Mouse (Mus musculus) embryonic facial prominence, embryonic 10.5 days (tissue): Measurements from ENCODE around the gene Gm6525. TPM values are rescaled to one million over a fixed set of nuclear protein-coding genes. Genes with fewer than 3 reads are reported as not detected.

Experiments
- DNase-seq: peaks from one replicate; pipeline ENCODE4 v3.0.0-alpha.2; 2017; ENCODE audit warnings: low spot score
- H3K27ac ChIP-seq: fragments of 300-500 bp; sonication (generic); replicated peaks from 2 replicates; pipeline ENCODE4 v1.5.1; 2016; ENCODE audit warnings: mild to moderate bottlenecking
- H3K27me3 ChIP-seq: fragments of 300-500 bp; sonication (generic); replicated peaks from 2 replicates; pipeline ENCODE4 v1.6.1; 2016; ENCODE audit warnings: low read depth, mild to moderate bottlenecking; ENCODE audit not compliant: poor library complexity, severe bottlenecking
- H3K36me3 ChIP-seq: fragments of 300-500 bp; sonication (generic); replicated peaks from 2 replicates; pipeline ENCODE4 v1.6.1; 2016; ENCODE audit warnings: mild to moderate bottlenecking, moderate library complexity
- H3K4me1 ChIP-seq: fragments of 300-500 bp; sonication (generic); 2 replicates; pipeline ENCODE4 v1.6.1; 2016
- H3K4me3 ChIP-seq: fragments of 300-500 bp; sonication (generic); 2 replicates; pipeline ENCODE4 v1.5.1; 2016; ENCODE audit warnings: mild to moderate bottlenecking, moderate library complexity
- H3K9me3 ChIP-seq: fragments of 300-500 bp; sonication (generic); 2 replicates; pipeline ENCODE4 v1.6.1; 2016; ENCODE audit warnings: mild to moderate bottlenecking
- WGBS: fragments of 180-500 bp; shearing (Covaris S2); methylation state at CpG from one replicate; pipeline ENCODE4 v1.1.7; 2016; 5-methylcytosine and 5-hydroxymethylcytosine counted together
- polyA plus RNA-seq: library from polyadenylated mRNA; unstranded; fragments of >200 nt; fragmentation: Nextera tagmentation; extraction: Ambion mirVana; gene quantifications from 2 replicates; pipeline ENCODE4 v1.2.1, GENCODE M21; 2016

Gene Gm6525
- polyA plus RNA-seq, 1 experiment from 2014 or later: 0.91 TPM

GRCm38 (mm10) chr3:84205650-84206049 lies 31.7 kb downstream of the Gm6525 start:
- H3K4me1 ChIP-seq: peaks cover 4% of the 10 kb centered on the region; the same call in 1 of the 2 replicates
- no peak overlapping the region for H3K27ac ChIP-seq
- H3K9me3 ChIP-seq: no peaks in the 10 kb centered on the region
- no peak for DNase-seq
- no peaks in the 10 kb centered on the region for H3K27me3 ChIP-seq
- no peak overlapping the region for H3K4me3 ChIP-seq
- WGBS: 85% methylated on average over 6 of the region's 6 CpGs
- peaks cover 66% of the 10 kb centered on the region for H3K36me3 ChIP-seq

DNA sequence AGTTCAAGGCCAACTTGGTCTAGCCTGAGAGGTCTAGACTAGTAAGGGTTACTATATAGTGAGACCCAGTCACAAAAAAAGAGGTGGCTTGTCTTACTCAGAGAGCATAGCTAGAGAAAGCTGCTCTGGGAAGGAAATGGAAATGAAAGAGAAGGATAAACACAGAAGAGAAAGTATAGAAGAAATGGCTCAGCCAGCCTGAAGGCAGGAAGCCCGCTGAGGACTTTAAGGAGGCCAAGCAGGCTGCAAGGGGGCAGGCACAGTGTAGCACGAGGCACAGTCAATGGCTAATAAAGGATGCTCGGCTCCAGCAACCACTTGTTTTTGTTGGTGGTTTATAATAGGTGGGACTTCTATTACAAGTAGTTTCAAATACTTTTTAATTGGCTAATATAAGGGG lies 32.2 kb downstream of the Gm6525 start:
- DNase-seq: no peak
- H3K9me3 ChIP-seq: no peaks in the 10 kb centered on the region
- H3K27ac ChIP-seq: no peak overlapping the region
- no peaks in the 10 kb centered on the region for H3K4me1 ChIP-seq
- 89% methylated on average over 3 of the region's 3 CpGs for WGBS
- peaks cover 64% of the 10 kb centered on the region for H3K36me3 ChIP-seq
- H3K4me3 ChIP-seq: no peak overlapping the region
- H3K27me3 ChIP-seq: no peaks in the 10 kb centered on the region

DNA sequence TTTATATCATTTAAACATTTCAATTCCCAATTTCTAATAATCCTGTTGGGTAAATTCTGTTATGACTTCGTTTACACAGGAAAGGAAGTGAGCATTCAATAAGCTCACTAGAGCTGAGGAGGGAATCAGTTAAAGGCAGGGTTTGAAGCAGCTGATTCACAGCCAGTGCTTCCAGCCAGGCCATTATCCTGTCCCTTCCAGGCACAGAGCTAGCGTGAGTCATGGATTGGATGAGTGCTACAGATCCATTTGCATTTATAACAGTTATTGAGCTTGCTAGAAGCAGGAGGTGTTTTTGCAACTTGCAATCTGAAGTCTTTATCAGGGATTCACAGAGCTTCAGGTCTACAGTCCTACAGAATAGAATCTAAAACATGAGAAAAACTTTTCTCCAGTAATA lies 33.5 kb downstream of the Gm6525 start:
- H3K9me3 ChIP-seq: no peaks in the 10 kb centered on the region
- H3K4me1 ChIP-seq: no peaks in the 10 kb centered on the region
- no peak overlapping the region for H3K27ac ChIP-seq
- DNase-seq: no peak
- WGBS: 71% methylated on average over 2 of the region's 2 CpGs
- no peaks in the 10 kb centered on the region for H3K27me3 ChIP-seq
- peaks cover 56% of the 10 kb centered on the region for H3K36me3 ChIP-seq
- no peak overlapping the region for H3K4me3 ChIP-seq

DNA sequence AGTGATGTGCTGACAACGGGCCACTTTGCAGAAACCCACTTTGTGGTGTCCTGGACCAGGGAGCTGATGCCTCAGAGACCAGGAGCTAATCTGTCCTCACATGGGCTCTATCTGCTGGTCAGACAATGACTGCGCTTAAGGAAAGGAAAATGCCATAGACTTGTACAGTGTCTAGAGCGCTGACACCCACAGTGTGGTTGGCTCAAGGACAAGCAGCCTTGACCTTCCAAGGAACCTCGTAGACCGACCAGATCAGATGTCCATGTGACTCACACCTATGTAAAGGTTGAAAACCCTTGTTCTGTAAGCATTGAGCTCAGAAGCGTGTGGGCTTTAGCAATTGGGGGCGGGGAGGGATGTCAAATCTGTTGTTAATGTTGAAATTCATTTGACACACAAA lies 34.6 kb downstream of the Gm6525 start:
- H3K9me3 ChIP-seq: no peaks in the 10 kb centered on the region
- 95% methylated on average over 7 of the region's 7 CpGs for WGBS
- H3K27me3 ChIP-seq: no peaks in the 10 kb centered on the region
- H3K36me3 ChIP-seq: peaks cover 54% of the 10 kb centered on the region
- no peak overlapping the region for H3K27ac ChIP-seq
- no peak overlapping the region for H3K4me3 ChIP-seq
- no peaks in the 10 kb centered on the region for H3K4me1 ChIP-seq
- no peak for DNase-seq

GRCm38 (mm10) chr3:84208917-84209513 lies 35.1 kb downstream of the Gm6525 start:
- no peaks in the 10 kb centered on the region for H3K4me1 ChIP-seq
- WGBS: 92% methylated on average over 7 of the region's 7 CpGs
- peaks cover 54% of the 10 kb centered on the region for H3K36me3 ChIP-seq
- no peak overlapping the region for H3K4me3 ChIP-seq
- no peak overlapping the region for H3K27ac ChIP-seq
- no peaks in the 10 kb centered on the region for H3K9me3 ChIP-seq
- DNase-seq: no peak
- no peaks in the 10 kb centered on the region for H3K27me3 ChIP-seq

DNA sequence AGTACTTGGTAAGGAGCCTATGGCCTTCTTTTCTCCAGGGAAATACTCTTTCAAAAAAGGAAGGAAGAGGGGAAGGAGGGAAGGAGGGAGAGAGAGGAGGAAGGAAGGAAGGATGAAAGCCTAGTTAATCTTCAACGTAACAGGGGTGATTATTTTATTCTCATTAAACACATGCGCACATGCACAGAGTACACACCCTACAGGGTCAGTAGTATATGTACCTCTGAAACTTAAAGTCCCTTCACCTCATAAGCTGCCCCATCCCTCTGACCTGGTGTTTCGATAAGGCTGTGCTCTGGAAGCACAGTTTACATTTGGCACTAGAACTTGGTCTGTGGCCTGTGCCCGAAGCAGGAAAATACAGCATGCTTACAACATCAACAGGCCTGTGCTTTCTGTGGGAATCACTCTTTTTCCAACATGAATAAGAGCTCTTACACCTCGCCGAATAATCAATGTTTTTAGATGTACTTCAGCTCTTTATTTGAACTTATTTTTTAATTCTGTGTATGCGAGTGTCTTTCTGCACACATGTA lies 37.5 kb downstream of the Gm6525 start:
- no peaks in the 10 kb centered on the region for H3K9me3 ChIP-seq
- no peak overlapping the region for H3K27ac ChIP-seq
- H3K36me3 ChIP-seq: peaks cover 36% of the 10 kb centered on the region
- DNase-seq: no peak
- H3K4me1 ChIP-seq: peaks cover 14% of the 10 kb centered on the region
- H3K4me3 ChIP-seq: no peak overlapping the region
- H3K27me3 ChIP-seq: no peaks in the 10 kb centered on the region; the same call in 1 of the 2 replicates
- WGBS: 90% methylated on average over 7 of the region's 7 CpGs

GRCm38 (mm10) chr3:84214501-84214900 lies 40.6 kb downstream of the Gm6525 start:
- Histone ChIP-seq H3K4me1 (peaks cover 43% of the 10 kb centered on the region), H3K36me3 (peaks cover 7% of the 10 kb centered on the region), H3K27me3 (no peaks in the 10 kb centered on the region; the same call in 1 of the 2 replicates), H3K4me3 (no peak overlapping the region), H3K9me3 (no peaks in the 10 kb centered on the region), H3K27ac (no peak overlapping the region)
- WGBS: 85% methylated on average over 6 of the region's 6 CpGs
- DNase-seq: no peak

GRCm38 (mm10) chr3:84215253-84215652 lies 41.3 kb downstream of the Gm6525 start:
- Histone ChIP-seq H3K9me3 (no peaks in the 10 kb centered on the region), H3K4me3 (no peak overlapping the region), H3K4me1 (peaks cover 50% of the 10 kb centered on the region), H3K27me3 (no peaks in the 10 kb centered on the region; the same call in 1 of the 2 replicates), H3K27ac (no peak overlapping the region), H3K36me3 (no peaks in the 10 kb centered on the region)
- 69% methylated on average over 9 of the region's 9 CpGs for WGBS
- DNase-seq: no peak

DNA sequence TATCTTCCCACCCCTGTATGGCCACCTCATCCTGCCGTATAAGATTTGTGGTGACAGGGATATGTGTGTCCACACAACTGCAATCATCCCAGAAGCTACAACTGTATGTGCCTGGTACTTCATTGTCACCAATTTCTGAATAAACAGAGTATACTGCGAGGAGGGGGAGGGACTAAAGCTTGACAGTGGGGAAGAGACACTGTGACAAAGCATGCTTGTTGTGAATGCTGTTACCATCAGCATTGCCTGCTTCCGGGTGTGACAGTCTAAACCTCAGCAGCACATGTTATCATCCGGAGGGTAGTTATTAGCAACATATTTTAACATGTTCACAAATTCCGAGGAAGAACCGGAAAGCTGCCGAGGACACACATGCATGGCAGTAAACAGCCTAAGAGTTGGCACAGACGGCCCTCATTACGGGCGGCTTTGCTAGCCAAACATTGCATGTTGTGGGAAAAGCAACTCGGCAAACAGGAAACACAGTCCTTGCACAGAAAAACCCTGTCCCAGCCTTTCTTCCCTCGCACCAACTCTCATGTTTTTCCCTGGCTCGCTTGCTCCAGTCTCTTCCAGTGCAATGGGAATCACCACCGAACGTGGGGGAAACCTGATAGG lies 41.9 kb downstream of the Gm6525 start:
- H3K27me3 ChIP-seq: no peaks in the 10 kb centered on the region; the same call in 1 of the 2 replicates
- no peak overlapping the region for H3K4me3 ChIP-seq
- no peak overlapping the region for H3K27ac ChIP-seq
- no peaks in the 10 kb centered on the region for H3K36me3 ChIP-seq
- peaks cover 55% of the 10 kb centered on the region for H3K4me1 ChIP-seq
- 75% methylated on average over 15 of the region's 15 CpGs for WGBS
- H3K9me3 ChIP-seq: no peaks in the 10 kb centered on the region
- DNase-seq: no peak

DNA sequence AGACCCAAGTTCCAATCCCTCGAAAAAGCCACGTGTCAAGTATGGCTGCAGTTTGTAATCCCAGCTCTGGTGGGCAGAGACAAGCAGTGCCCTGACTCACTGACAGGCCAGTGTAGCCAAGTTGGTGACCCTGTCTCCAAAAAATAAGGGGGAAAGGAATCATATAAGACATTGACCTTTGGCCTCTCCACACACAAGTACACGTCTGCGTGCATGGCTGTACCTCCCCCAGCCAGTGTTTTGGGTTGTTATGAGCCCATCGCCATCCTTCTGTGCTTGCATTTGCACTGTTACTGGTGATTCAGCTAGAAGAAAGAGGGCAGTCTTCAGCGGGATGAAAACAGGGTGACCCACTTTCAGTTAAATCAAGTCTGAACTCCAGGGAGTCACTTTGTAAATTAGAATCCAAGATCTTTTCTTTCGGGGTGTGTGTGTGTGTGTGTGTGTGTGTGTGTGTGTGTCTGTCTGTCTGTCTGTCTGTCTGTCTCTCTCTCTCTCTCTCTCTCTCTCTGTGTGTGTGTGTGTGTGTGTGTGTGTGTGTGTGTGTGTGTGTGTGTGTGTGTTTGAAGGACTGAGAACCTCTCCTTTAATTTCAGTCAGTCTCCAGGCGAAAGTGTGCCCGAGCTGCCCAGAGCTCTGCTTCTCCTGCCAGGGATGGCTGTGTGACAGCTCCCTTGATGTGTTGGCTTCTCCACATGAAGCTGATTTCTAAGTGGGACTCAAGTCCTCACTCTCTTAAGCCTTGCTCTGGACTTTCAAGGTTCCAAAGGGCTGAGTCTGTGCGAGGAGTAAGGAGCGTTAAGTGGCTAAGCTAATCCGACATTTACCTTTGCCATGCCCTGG lies 43.4 kb downstream of the Gm6525 start:
- no peak for DNase-seq
- H3K4me3 ChIP-seq: peak overlapping the region; percentile 8; the same call in 1 of the 2 replicates
- peak overlapping the region; percentile 35 for H3K27ac ChIP-seq
- H3K36me3 ChIP-seq: no peaks in the 10 kb centered on the region
- 57% methylated on average over 12 of the region's 12 CpGs for whole genome bisulfite sequencing
- peaks cover 59% of the 10 kb centered on the region for H3K4me1 ChIP-seq
- no peaks in the 10 kb centered on the region for H3K9me3 ChIP-seq
- no peaks in the 10 kb centered on the region; the same call in 1 of the 2 replicates for H3K27me3 ChIP-seq

DNA sequence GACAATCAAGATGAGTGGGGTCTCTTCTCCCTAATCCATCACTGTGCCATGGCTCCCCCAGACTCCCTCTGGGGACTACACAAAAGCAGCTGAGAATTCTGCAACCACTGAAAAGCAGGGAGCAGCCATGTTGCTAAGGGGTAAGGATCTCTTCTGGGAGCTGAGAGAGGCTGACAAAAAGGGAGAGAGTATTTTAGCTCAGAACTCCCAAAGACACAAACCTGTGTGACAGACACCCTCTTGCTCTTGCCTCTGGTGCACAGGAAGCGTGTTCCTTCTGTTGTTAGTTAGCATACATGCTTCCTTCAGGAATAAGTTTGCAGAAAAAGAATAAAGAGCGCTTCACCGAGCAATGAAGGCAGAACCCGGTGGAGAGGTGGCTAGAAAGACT lies 44.1 kb downstream of the Gm6525 start:
- no peaks in the 10 kb centered on the region for H3K9me3 ChIP-seq
- no peaks in the 10 kb centered on the region for H3K36me3 ChIP-seq
- WGBS: 38% methylated on average over 4 of the region's 4 CpGs
- no peaks in the 10 kb centered on the region; the same call in 1 of the 2 replicates for H3K27me3 ChIP-seq
- H3K4me1 ChIP-seq: peaks cover 59% of the 10 kb centered on the region
- DNase-seq: no peak
- peak overlapping the region; percentile 8; the same call in 1 of the 2 replicates for H3K4me3 ChIP-seq
- peak overlapping the region; percentile 35 for H3K27ac ChIP-seq

- Histone ChIP-seq H3K4me3 (peak overlapping the region; percentile 8; the same call in 1 of the 2 replicates), H3K4me1 (peaks cover 59% of the 10 kb centered on the region), H3K27ac (no peak overlapping the region; the same call in 1 of the 2 replicates), H3K27me3 (no peaks in the 10 kb centered on the region; the same call in 1 of the 2 replicates), H3K9me3 (no peaks in the 10 kb centered on the region), H3K36me3 (no peaks in the 10 kb centered on the region)
- DNase-seq: no peak
- WGBS: 61% methylated on average over 2 of the region's 2 CpGs
Observed at GRCm38 (mm10) chr3:84218498-84218897, 44.6 kb downstream of the Gm6525 start.
